Mouse (Mus musculus) heart, embryonic 10.5 days (tissue): ENCODE measurements at regions not wholly inside any gene's neighbourhood (a gene's known extent, or its start where the extent isn't known, plus 50 kb on each side); places are given as distances from the start of the nearest gene placed in this dataset.

Experiments
- DNase-seq: peaks from one replicate; pipeline ENCODE4 v3.0.0-alpha.2; 2017; ENCODE audit warnings: low spot score
- H3K27ac ChIP-seq: fragments of 300-500 bp; sonication (generic); 2 replicates; pipeline ENCODE4 v1.5.1; 2016; ENCODE audit warnings: mild to moderate bottlenecking
- H3K27me3 ChIP-seq: fragments of 300-500 bp; sonication (generic); 2 replicates; pipeline ENCODE4 v1.6.1; 2016; ENCODE audit warnings: mild to moderate bottlenecking; ENCODE audit not compliant: poor library complexity, insufficient read depth, severe bottlenecking
- H3K36me3 ChIP-seq: fragments of 300-500 bp; sonication (generic); 2 replicates; pipeline ENCODE4 v1.6.1; 2016; ENCODE audit warnings: mild to moderate bottlenecking, moderate library complexity
- H3K4me1 ChIP-seq: fragments of 300-500 bp; sonication (generic); 2 replicates; pipeline ENCODE4 v1.6.1; 2016; ENCODE audit warnings: mild to moderate bottlenecking
- H3K4me3 ChIP-seq: fragments of 300-500 bp; sonication (generic); 2 replicates; pipeline ENCODE4 v1.5.1; 2016; ENCODE audit warnings: mild to moderate bottlenecking, moderate library complexity
- H3K9me3 ChIP-seq: fragments of 300-500 bp; sonication (generic); 2 replicates; pipeline ENCODE4 v1.6.1; 2016; ENCODE audit warnings: mild to moderate bottlenecking, moderate library complexity
- WGBS: fragments of 180-500 bp; shearing (Covaris S2); methylation state at CpG from one replicate; pipeline ENCODE4 v1.1.7; 2016; 5-methylcytosine and 5-hydroxymethylcytosine counted together

DNA sequence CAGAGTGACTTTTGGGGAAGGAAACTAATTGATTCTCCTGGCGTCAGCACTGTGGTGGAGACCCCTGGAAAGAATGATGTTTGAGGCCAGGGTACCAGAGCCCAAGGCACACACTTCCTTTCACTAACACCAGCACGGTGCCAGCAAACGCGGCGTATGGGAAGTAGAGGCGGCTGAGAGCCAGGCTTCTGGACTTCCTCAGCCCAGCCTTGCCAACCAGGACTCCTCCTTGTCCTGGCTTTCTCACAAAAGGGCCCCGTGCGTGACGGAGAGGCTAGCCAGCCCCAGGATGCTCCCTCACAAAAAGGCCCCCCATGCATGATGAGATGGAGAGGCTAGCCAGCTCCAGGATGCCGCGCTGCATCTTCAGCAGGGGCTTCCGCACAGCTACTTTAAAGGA lies 502.1 kb upstream of the Adam5 start:
- no peak for DNase-seq
- Histone ChIP-seq H3K27ac (no peak overlapping the region), H3K36me3 (no peaks in the 10 kb centered on the region), H3K4me3 (no peak overlapping the region), H3K4me1 (peaks cover 2% of the 10 kb centered on the region; the same call in 1 of the 2 replicates), H3K9me3 (no peaks in the 10 kb centered on the region), H3K27me3 (no peaks in the 10 kb centered on the region)
- 66% methylated on average over 12 of the region's 12 CpGs for WGBS

DNA sequence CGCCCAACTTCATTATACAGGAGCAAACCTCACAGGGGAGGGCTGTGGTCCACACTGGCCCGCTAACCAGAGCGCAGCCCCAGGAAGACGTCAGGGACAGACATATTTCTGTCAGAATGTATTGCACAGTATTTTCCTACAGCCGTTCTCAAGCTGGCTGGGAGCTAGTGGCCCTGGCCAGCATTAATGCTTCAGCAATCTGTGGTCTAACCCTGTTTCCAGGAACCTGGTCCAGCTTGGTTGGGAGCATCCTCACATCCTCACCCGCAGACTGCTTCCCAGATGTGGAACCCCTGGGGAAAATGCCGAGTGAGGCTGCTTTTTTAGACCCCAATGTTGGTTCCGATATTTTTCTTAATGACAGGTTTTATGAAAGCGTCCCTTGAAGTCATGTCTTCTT lies 500.6 kb upstream of the Adam5 start:
- DNase-seq, result no peak
- Histone ChIP-seq H3K27me3 (no peaks in the 10 kb centered on the region), H3K27ac (no peak overlapping the region), H3K4me3 (no peak overlapping the region), H3K4me1 (no peaks in the 10 kb centered on the region), H3K9me3 (no peaks in the 10 kb centered on the region), H3K36me3 (no peaks in the 10 kb centered on the region)
- WGBS, result 87% methylated on average over 9 of the region's 9 CpGs

DNA sequence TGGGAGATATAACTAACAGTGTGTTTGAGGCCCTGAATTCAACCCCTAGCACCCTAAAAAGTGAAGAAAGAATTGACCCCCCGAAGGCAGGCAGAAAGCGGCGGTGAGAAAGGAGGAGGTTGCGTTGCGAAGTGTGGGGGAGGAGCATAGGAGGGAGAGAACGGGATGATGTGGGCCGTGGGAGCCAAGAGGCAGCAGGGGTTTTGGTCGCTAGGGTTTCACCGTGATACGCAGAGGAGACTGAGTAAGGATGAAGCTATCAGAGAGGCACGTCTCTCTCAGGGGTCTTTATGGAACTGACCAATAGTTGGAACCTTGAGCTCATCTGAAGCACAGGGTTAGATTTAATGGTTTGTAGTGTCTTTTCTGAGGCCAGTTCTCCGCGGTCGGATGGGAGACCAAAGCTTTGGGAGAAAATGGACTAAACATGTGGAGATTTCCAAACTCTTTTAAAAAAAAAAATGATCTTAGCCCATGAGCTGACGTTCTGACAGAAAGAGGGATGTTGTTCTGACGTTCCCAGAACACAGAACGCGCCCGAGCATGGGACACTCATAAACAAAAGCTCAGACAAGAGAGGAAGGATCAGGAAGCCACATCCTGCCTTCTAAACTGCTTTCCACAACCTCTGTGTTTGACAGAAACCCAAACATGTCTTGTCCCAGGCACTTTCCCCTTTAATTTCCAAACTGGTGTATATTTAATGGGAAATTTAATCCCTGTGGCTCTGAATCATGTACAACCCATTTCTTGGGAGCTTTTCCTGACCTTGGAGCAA lies 499.7 kb upstream of the Adam5 start:
- H3K9me3 ChIP-seq, result no peaks in the 10 kb centered on the region
- 44% methylated on average over 19 of the region's 19 CpGs for WGBS
- DNase-seq, result no peak

DNA sequence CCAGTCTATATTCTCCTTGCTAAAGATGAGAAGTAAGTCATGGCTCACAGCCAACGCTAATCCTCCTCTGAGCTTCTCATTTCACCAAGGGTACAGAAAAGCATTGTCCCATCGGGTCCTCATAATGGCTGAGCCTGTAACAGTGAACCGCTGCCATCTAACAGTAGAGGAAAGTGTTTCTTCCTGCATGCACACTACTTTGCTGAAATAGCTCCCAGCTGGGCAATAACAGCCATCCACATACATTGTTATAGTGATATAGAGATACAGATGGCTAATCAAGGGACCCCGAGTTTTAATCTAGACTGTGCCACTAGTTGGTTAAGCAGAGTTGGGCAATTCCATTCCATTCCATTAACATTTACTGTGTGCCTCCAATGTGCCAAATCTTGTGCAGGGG lies 492.2 kb upstream of the Adam5 start:
- no peak overlapping the region for H3K27ac ChIP-seq

More for the DNA sequence above, 499.7 kb upstream of the Adam5 start:
- Histone ChIP-seq H3K36me3 (no peaks in the 10 kb centered on the region), H3K4me1 (no peaks in the 10 kb centered on the region), H3K4me3 (peak overlapping the region; percentile 9; the same call in 1 of the 2 replicates), H3K27me3 (no peaks in the 10 kb centered on the region), H3K27ac (no peak overlapping the region)

DNA sequence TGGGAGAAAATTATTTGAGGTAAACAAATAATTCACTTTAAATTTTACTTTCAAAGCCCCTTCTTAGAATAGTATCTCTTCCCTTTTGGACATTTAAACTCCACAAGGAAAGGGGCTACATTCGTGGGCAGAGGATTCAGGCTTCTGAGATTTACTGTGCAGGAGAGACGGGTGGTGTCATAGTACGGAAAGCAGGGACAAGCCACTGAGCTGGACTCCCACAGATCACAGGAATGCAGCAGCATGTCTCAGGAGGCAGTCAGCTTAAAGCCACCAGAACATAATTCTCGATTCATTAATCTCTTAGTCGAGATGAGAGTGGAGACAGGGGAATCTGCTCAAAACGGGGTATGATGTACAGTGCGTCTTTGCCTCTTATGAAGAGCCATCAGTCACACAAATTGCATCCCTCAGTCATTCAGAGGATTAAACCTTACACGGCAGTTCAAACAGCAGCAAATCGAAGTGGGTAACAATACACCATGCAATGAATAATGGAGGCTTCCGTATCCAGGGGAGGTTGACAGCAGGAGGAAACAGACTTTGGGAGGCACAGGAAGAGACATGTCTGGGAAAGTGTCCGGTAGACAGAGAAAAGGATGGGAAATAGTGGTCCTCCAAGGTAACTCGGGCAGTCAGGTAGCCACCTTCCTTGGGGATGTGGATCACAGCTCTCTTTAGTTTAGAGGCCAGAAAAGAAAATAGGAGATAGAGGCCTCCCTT lies 487.8 kb upstream of the Adam5 start:
- Histone ChIP-seq H3K9me3 (no peaks in the 10 kb centered on the region), H3K27ac (no peak overlapping the region), H3K4me1 (no peaks in the 10 kb centered on the region), H3K4me3 (no peak overlapping the region), H3K27me3 (0 out of 2 replicates have a peak, but pooled peaks cover 4% of the 10 kb centered on the region), H3K36me3 (no peaks in the 10 kb centered on the region)
- DNase-seq, result no peak
- 49% methylated on average over 12 of the region's 12 CpGs for WGBS

More for the DNA sequence above, 492.2 kb upstream of the Adam5 start:
- H3K27me3 ChIP-seq, result no peaks in the 10 kb centered on the region
- WGBS, result 80% methylated on average over 4 of the region's 4 CpGs
- DNase-seq, result no peak
- H3K36me3 ChIP-seq, result no peaks in the 10 kb centered on the region
- no peaks in the 10 kb centered on the region for H3K4me1 ChIP-seq
- H3K9me3 ChIP-seq, result no peaks in the 10 kb centered on the region
- no peak overlapping the region for H3K4me3 ChIP-seq

DNA sequence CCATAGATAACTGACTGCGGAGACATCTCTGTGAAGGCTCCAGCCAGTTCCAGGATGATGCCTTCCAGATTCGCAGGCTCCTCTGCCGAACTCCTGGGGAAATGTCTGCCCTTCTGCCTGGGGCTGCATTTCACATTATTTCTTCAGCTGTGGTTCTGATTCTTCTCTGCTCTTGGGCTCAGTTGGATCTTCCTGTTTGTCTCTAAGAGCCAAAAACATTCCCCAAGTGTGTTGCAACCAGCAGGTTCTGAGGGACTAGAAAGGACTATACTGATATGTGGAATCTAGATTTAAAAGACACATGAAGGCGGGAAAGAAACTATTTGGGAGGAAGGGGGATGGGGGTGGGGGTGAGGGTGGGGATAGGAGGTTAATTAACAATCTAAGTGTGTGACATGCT lies 483.8 kb upstream of the Adam5 start:
- no peaks in the 10 kb centered on the region for H3K36me3 ChIP-seq
- WGBS, result 79% methylated on average over 4 of the region's 4 CpGs
- no peaks in the 10 kb centered on the region for H3K4me1 ChIP-seq
- DNase-seq, result no peak
- no peak overlapping the region for H3K4me3 ChIP-seq
- no peaks in the 10 kb centered on the region for H3K9me3 ChIP-seq
- H3K27ac ChIP-seq, result no peak overlapping the region
- 0 out of 2 replicates have a peak, but pooled peaks cover 4% of the 10 kb centered on the region for H3K27me3 ChIP-seq

DNA sequence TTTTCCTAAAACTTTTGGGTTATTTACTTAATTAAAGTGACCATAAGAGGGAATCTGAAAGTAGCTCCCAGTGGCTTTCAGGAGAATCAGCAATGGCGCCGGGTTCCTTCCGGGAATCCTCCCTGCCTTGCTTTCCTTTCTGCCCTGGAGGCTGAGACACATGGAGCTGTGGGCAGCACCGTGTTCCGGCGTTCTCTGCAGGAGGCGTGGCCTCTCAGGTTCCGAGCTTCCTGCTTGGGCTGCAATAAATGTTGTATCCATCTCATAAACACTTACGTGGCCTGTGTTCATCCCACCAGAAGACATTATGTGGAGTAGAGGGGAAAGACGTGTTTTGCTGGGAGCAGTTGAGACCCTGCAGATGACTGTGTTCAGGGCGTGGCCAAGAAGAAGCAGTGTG lies 483.3 kb upstream of the Adam5 start:
- H3K27me3 ChIP-seq, result 0 out of 2 replicates have a peak, but pooled peaks cover 4% of the 10 kb centered on the region
- H3K27ac ChIP-seq, result no peak overlapping the region
- DNase-seq, result no peak
- H3K4me3 ChIP-seq, result no peak overlapping the region
- 82% methylated on average over 11 of the region's 11 CpGs for WGBS
- no peaks in the 10 kb centered on the region for H3K9me3 ChIP-seq
- H3K36me3 ChIP-seq, result no peaks in the 10 kb centered on the region
- H3K4me1 ChIP-seq, result no peaks in the 10 kb centered on the region

DNA sequence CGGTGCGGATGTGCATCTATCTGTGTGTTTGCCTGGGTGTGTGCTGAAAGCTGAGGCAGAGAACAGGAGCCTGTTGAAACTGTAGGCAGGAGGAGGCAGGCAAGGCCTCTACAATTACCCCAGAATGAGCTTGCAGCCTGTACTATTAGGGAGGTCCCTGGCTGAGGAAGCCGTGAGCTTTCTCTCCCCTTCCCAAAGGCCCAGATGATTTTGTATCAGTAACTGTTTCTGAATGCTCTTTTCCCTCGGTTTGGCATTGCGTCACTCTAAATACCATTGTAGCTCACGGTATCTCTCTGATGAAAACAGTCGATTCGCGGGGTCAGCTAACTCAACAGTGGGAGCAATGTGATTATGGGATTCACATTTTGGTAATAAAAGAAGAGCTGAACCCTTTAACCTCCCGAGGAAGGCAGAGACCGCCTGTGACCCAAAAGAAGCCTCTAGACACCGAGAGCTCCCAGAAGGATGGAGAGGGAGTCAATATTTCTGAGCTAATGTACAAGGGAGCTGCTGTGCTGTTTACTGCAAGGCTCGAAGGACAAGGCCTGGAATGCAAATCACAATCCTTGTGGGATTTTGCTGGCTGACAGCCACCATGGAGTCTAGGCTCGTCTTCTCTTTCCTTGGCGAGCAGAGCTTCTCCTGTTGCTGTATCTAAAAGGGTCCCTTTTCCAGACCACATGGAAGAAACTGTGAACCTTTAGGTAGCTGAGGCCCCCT lies 482.8 kb upstream of the Adam5 start:
- WGBS, result 74% methylated on average over 15 of the region's 15 CpGs
- DNase-seq, result no peak
- Histone ChIP-seq H3K36me3 (no peaks in the 10 kb centered on the region), H3K9me3 (no peaks in the 10 kb centered on the region), H3K4me3 (no peak overlapping the region), H3K27ac (no peak overlapping the region), H3K4me1 (no peaks in the 10 kb centered on the region), H3K27me3 (0 out of 2 replicates have a peak, but pooled peaks cover 4% of the 10 kb centered on the region)
